Mouse (Mus musculus): ENCODE results near the gene Smyd2.

GRCm38 (mm10) chr1:189947411-189947810, 25.2 kb upstream of the Smyd2 start:
- TF ChIP-seq CTCF (IDR thresholded peaks at IDR 0.05; ENCODE audit: low read depth, low read length) (no peak), POLR2A (IDR thresholded peaks at IDR 0.05; ENCODE audit: borderline replicate concordance, low read depth, low read length) (no peak)

Data from bone marrow macrophage, adult 2 months (primary cell).